Mouse (Mus musculus) cerebellum, adult 2 months (tissue): ENCODE measurements at regions not wholly inside any gene's neighbourhood (a gene's known extent, or its start where the extent isn't known, plus 50 kb on each side); places are given as distances from the start of the nearest gene placed in this dataset.

Experiments
- CTCF ChIP-seq: fragments of 200-500 bp; IDR thresholded peaks from 2 replicates; pipeline ENCODE4 v1.5.1; 2011; ENCODE audit warnings: low read depth, mild to moderate bottlenecking, control low read depth, low read length, moderate library complexity, borderline replicate concordance; ENCODE audit not compliant: insufficient read depth
- POLR2A ChIP-seq: fragments of 200-500 bp; IDR thresholded peaks from 2 replicates; pipeline ENCODE4 v1.6.1; 2011; ENCODE audit warnings: low read length, control low read depth, borderline replicate concordance; ENCODE audit not compliant: insufficient read depth

DNA sequence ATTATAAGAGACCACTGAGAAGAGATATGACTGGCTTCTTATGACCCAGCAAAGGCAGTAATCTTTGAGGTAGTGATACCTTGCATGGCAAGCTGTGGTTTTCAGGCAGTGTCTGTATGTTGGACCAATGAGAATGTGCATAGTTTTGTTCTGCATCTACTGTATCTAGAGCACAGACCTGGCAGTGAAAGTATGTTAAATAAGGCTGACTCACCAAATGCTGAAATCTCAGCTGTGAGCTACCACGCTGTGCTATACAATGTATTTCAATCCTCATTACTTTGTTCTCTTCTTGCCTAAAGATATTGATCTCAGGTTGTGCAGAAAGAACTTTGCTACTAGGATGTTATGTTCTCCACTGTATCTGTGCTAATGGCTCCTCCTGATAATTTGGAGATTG is 83.9 kb upstream of the Zfp827 start:
- TF ChIP-seq CTCF (no peak), POLR2A (no peak)
